Mouse (Mus musculus): ENCODE results near the gene Ep300. TPM values are rescaled to one million over a fixed set of nuclear protein-coding genes. Genes with fewer than 3 reads are reported as not detected.

Ep300 gene
- polyA plus RNA-seq, 1 experiment from 2014 or later, result 14.1 TPM

DNA sequence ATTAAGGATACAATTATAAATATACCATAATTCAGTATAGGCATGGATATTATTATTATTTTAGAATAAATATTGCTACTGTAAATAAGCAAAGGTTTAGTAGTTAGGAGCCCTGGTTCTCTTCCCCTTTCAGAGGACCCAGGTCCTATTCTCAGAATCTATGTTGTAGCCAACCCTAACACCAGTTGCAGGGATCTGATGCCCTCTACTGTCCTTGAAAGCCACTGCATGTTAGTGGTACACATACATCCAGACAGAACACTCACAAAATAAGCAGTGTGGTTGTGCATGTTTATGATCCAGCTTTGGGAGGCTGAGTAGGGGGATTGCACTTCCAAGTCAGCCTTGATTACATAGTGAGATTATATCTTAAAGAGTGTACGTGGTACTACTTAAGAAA, 21.5 kb downstream of the Ep300 start:
- DNase-seq (ENCODE audit: low spot score), result no peak
- WGBS, result 89% methylated on average over 1 of the region's 1 CpGs
- H3K4me3 ChIP-seq, result no peak overlapping the region
- no peak overlapping the region for H3K27ac ChIP-seq (replicated peaks)
- H3K9me3 ChIP-seq (replicated peaks), result no peaks in the 10 kb centered on the region
- no peaks in the 10 kb centered on the region for H3K4me1 ChIP-seq
- H3K27me3 ChIP-seq (ENCODE audit: low read depth, poor library complexity, severe bottlenecking), result no peaks in the 10 kb centered on the region
- H3K36me3 ChIP-seq, result peaks cover 95% of the 10 kb centered on the region

DNA sequence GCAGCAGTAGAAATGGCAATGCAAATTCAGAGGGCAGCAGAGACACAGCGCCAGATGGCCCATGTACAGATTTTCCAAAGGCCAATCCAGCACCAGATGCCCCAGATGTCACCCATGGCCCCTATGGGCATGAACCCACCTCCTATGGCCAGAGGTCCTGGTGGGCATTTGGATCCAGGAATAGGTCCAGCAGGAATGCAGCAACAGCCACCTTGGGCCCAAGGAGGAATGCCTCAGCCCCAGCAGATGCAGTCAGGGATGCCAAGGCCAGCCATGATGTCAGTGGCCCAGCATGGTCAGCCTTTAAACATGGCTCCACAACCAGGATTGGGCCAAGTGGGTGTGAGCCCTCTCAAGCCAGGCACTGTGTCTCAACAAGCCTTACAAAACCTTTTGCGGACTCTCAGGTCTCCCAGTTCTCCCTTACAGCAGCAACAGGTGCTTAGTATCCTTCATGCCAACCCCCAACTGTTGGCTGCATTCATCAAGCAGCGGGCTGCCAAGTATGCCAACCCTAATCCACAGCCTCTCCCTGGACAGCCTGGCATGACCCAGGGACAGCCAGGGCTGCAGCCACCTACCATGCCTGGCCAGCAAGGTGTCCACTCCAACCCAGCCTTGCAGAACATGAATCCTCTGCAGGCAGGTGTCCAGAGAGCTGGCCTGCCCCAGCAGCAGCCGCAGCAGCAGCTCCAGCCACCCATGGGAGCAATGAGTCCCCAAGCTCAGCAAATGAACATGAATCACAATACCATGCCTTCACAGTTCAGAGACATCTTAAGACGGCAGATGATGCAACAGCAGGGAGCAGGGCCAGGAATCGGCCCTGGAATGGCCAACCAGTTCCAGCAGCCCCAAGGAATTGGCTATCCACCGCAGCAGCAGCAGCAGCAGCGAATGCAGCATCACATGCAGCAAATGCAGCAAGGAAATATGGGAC, 64.6 kb downstream of the Ep300 start:
- Histone ChIP-seq H3K27me3 (ENCODE audit: low read depth, poor library complexity, severe bottlenecking) (no peaks in the 10 kb centered on the region), H3K36me3 (peaks cover 79% of the 10 kb centered on the region), H3K4me3 (no peak overlapping the region), H3K9me3 (replicated peaks) (no peaks in the 10 kb centered on the region), H3K27ac (replicated peaks) (no peak overlapping the region), H3K4me1 (no peaks in the 10 kb centered on the region)
- WGBS, result 92% methylated on average over 8 of the region's 8 CpGs
- no peak for DNase-seq (ENCODE audit: low spot score)

DNA sequence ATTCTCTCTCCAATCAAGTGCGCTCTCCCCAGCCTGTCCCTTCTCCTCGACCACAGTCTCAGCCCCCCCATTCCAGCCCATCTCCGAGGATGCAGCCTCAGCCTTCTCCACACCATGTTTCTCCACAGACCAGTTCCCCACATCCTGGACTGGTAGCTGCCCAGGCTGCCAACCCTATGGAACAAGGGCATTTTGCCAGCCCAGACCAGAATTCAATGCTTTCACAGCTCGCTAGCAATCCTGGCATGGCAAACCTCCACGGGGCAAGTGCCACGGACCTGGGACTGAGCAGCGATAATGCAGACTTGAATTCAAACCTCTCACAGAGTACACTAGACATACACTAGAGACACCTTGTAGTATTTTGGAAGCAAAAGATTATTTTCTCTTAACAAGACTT, 65.5 kb downstream of the Ep300 start:
- Histone ChIP-seq H3K36me3 (peaks cover 70% of the 10 kb centered on the region), H3K4me1 (no peaks in the 10 kb centered on the region), H3K9me3 (replicated peaks) (no peaks in the 10 kb centered on the region), H3K27me3 (ENCODE audit: low read depth, poor library complexity, severe bottlenecking) (no peaks in the 10 kb centered on the region), H3K4me3 (no peak overlapping the region), H3K27ac (replicated peaks) (no peak overlapping the region)
- DNase-seq (ENCODE audit: low spot score), result no peak
- 91% methylated on average over 7 of the region's 7 CpGs for WGBS

DNA sequence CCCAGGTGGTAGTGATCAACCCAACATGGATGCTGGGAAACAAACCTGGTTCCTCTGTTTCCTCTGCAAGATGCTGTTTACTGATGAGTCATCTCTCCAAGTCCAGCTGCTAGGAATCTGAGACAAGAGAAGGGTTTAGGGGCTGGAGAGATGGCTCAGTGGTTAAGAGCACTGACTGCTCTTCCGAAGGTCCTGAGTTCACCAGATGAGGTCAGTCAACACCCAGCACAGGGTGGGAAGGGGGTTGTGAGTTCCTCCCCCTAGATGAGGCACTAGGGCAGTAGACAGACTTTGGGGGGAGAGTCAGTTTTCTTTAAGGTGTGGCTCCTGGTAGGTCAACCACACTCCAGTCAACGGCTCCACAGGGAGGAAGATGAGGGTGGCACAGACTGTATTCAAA, 76.5 kb downstream of the Ep300 start:
- peaks cover 11% of the 10 kb centered on the region for H3K4me1 ChIP-seq
- peaks cover under 1% of the 10 kb centered on the region; the same call in 1 of the 2 replicates for H3K36me3 ChIP-seq
- H3K4me3 ChIP-seq, result no peak overlapping the region
- no peaks in the 10 kb centered on the region for H3K27me3 ChIP-seq (ENCODE audit: low read depth, poor library complexity, severe bottlenecking)
- no peaks in the 10 kb centered on the region for H3K9me3 ChIP-seq (replicated peaks)
- DNase-seq (ENCODE audit: low spot score), result no peak
- WGBS, result 92% methylated on average over 2 of the region's 2 CpGs
- H3K27ac ChIP-seq (replicated peaks), result no peak overlapping the region

DNA sequence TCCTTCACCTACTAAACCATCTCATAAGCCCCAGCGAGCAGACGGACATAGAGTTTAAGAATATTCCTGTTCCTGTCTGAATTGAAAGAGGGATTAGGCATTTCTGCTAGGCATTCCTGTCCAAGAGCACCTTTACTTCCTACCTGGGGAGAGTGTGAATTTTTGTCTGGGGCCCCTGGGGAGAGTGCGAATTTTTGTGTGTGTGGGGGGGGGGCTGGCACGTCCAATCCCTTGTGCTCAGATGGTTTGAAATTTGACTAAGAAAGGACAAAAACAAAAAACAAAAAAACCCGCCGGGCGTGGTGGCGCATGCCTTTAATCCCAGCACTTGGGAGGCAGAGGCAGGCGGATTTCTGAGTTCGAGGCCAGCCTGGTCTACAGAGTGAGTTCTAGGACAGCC, 78.1 kb downstream of the Ep300 start:
- Histone ChIP-seq H3K9me3 (replicated peaks) (no peaks in the 10 kb centered on the region), H3K27me3 (ENCODE audit: low read depth, poor library complexity, severe bottlenecking) (no peaks in the 10 kb centered on the region), H3K36me3 (peaks cover 16% of the 10 kb centered on the region), H3K4me3 (peak overlapping the region; percentile 90), H3K4me1 (peaks cover 11% of the 10 kb centered on the region), H3K27ac (replicated peaks) (0 out of 2 replicates have a peak overlapping the region, but pooled peaks have one; percentile 86)
- DNase-seq (ENCODE audit: low spot score), result no peak
- 60% methylated on average over 10 of the region's 10 CpGs for WGBS

DNA sequence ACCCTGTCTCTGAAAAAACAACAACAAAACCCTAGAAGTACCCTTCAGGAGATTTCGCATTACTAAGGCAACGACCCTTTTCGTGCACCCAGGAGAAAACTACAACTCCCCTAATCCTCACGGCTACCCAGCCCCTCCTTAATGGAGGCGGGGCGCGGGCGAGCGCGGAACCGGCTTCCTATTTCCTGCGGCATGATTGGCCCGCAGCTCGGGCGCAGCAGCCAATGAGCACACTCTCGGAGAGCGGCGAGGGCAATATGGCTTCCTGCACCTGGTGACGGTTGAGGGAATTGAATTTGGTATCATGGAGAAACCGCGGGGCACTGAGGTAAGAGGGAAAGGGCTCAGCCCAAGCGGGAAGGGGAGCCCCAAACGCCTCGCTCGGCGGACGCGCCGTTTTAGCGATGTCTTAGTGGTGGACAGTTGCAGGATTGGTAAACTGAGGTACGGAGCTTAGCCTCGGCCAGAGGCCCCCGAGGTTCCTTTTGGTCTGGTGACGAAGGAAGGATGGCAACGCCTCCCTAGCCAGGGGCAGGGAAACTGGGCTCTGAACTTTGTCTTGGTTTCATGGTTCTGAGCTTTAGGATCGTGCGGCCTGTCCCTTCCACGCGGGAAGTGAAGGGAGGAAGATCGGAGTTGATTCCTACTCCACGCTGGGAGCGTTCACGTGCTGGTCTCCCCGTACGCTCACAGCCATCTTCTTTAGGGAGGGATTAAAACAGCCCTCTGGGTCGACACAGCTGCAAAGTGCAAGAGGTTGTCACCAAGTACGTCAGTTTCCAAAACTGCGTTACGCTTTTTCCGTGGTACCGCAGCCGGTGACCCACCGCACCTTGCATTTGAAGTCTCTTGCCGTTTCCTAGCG, 78.8 kb downstream of the Ep300 start, which contains the start of gene L3mbtl2:
L3mbtl2 (plus strand) TSS at position 193 of the 865 bp plus-strand sequence.
- 1% methylated on average over 55 of the region's 55 CpGs for WGBS
- Histone ChIP-seq H3K4me1 (peaks cover 11% of the 10 kb centered on the region), H3K27ac (replicated peaks) (peak within 1 kb of the TSS; percentile 86), H3K4me3 (peak within 1 kb of the TSS; percentile 90), H3K36me3 (peaks cover 23% of the 10 kb centered on the region), H3K9me3 (replicated peaks) (no peaks in the 10 kb centered on the region), H3K27me3 (ENCODE audit: low read depth, poor library complexity, severe bottlenecking) (no peaks in the 10 kb centered on the region)
- DNase-seq (ENCODE audit: low spot score), result peak; percentile 92

DNA sequence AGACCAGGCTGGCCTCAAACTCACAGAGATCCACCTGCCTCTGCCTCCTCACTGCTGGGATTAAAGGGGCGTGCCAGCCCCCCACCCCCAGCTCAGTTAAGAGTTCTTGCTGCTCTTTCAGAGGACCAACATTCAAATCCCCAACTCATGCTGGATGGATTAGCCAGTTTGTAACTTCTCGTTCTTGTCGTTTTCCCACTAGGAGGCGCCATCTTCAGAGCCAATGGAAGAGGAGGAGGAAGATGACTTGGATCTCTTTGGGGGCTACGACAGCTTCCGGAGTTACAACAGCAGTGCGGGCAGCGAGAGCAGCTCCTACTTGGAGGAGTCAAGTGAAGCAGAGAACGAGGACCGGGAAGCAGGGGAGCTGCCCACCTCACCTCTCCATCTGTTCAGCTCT, 81.8 kb downstream of the Ep300 start:
- no peaks in the 10 kb centered on the region for H3K9me3 ChIP-seq (replicated peaks)
- DNase-seq (ENCODE audit: low spot score), result no peak
- WGBS, result 90% methylated on average over 10 of the region's 10 CpGs

DNA sequence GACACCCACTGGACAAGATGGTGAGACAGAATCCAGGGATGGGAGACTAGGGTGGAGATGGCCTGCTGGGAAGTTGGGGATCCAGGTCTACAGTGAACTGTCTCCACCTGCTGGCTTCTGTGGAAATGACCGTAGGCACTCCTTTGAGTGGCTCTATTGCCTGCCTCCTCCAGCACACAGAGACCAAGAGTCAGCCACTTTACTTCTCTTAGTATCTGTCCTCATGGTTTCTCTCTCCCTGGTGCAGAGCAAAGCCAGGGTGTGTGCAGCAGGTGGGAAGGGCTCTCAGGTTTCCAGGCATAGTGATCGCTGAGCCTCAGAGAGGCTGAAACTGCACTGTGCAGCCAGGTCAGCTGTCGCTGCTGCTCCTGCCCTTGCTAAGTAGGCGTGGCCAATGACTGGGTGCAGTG, 85.1 kb downstream of the Ep300 start:
- Histone ChIP-seq H3K9me3 (replicated peaks) (no peaks in the 10 kb centered on the region), H3K4me3 (no peak overlapping the region), H3K27ac (replicated peaks) (no peak overlapping the region), H3K36me3 (peaks cover 75% of the 10 kb centered on the region), H3K4me1 (peaks cover under 1% of the 10 kb centered on the region), H3K27me3 (ENCODE audit: low read depth, poor library complexity, severe bottlenecking) (no peaks in the 10 kb centered on the region)
- peak; percentile 45 for DNase-seq (ENCODE audit: low spot score)
- 88% methylated on average over 4 of the region's 4 CpGs for WGBS

More for the DNA sequence above, 81.8 kb downstream of the Ep300 start:
- Histone ChIP-seq H3K4me3 (no peak overlapping the region), H3K27me3 (ENCODE audit: low read depth, poor library complexity, severe bottlenecking) (no peaks in the 10 kb centered on the region), H3K27ac (replicated peaks) (no peak overlapping the region), H3K36me3 (peaks cover 52% of the 10 kb centered on the region), H3K4me1 (peaks cover 11% of the 10 kb centered on the region)

DNA sequence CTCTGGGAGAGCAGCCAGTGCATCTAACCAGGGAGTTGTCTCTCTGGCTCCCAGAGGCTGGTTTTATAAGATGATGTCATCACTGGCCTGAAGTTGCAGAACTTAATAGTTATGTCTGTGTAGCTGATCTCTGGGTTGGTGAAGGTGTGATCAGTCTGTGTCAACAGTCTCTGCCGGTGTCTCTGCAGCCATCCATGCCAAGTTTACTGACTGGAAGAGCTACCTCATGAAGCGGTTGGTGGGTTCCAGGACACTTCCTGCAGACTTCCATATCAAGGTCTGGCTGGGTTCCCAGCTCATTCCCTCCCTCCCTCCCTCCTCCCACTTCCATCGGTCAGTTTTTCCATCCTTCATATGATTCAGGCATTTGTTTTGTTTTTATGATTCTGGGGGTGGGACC, 91.5 kb downstream of the Ep300 start:
- Histone ChIP-seq H3K27ac (replicated peaks) (no peak overlapping the region), H3K9me3 (replicated peaks) (no peaks in the 10 kb centered on the region), H3K36me3 (peaks cover 88% of the 10 kb centered on the region), H3K4me1 (no peaks in the 10 kb centered on the region), H3K27me3 (ENCODE audit: low read depth, poor library complexity, severe bottlenecking) (no peaks in the 10 kb centered on the region), H3K4me3 (no peak overlapping the region)
- DNase-seq (ENCODE audit: low spot score), result no peak
- 93% methylated on average over 3 of the region's 3 CpGs for WGBS

DNA sequence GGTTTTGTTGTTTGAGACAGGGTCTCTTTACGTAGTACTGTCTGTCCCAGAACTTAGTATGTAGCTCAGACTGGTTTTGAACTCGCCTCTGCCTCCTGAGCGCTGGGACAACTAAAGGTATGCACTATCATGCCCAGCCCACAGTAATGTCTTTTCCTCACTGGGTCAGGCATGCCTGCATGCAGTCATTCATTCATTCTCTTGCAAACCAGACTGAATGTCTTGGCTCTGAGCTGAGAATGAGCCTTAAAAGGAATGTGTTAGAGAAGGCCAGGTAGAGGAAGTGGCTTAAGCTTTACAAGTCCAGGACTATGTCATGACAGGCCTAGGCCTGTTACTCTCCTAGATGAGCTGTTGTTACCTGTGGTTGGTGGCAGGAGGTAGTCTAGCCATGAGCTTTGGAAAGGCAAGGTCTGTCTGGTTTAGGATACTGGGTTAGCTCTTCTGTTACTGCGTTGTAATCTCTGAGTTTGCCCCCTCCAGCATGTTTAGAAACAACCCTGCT, 95.2 kb downstream of the Ep300 start:
- H3K36me3 ChIP-seq, result peaks cover 97% of the 10 kb centered on the region
- no peak overlapping the region for H3K4me3 ChIP-seq
- no peaks in the 10 kb centered on the region for H3K9me3 ChIP-seq (replicated peaks)
- H3K27me3 ChIP-seq (ENCODE audit: low read depth, poor library complexity, severe bottlenecking), result no peaks in the 10 kb centered on the region
- H3K4me1 ChIP-seq, result no peaks in the 10 kb centered on the region
- WGBS, result 92% methylated on average over 4 of the region's 4 CpGs
- DNase-seq (ENCODE audit: low spot score), result no peak
- no peak overlapping the region for H3K27ac ChIP-seq (replicated peaks)

DNA sequence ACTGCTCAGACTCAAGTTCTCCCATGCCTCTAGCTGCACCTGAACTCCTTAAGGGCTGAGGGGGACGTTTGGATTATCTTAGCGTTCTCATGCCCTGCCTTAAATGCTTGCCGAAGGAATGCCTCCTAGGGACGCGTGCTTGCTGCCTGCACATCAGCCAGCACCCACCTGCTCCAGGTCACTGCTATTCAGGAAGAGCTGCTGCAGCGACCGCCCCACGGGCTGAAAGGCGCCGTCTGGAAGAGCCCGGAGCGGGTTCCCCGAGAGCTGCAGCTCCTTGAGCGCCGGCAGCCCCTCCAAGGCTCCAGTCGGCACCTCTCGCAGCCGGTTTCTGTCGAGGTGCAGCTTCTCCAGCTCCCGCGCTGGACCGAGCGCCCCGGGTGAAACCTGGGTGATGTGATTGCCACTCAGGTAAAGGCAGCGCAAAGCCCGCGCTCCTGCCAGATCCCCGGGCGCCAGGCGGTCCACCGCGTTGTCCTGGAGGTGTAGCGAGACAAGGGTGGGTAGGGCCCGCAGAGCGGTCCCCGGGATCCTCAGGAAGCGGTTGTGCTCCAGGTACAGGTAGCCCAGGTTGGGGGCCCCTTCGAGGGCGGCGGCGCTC, 108.3 kb downstream of the Ep300 start:
- Histone ChIP-seq H3K27ac (replicated peaks) (peak overlapping the region; percentile 83), H3K4me3 (peak overlapping the region; percentile 64), H3K9me3 (replicated peaks) (no peaks in the 10 kb centered on the region), H3K4me1 (peaks cover 24% of the 10 kb centered on the region), H3K36me3 (peaks cover 6% of the 10 kb centered on the region), H3K27me3 (ENCODE audit: low read depth, poor library complexity, severe bottlenecking) (peaks cover 68% of the 10 kb centered on the region)
- DNase-seq (ENCODE audit: low spot score), result no peak
- WGBS, result 6% methylated on average over 41 of the region's 41 CpGs

All from midbrain, embryonic 10.5 days (tissue).